Mouse (Mus musculus): ENCODE measurements around the gene Bag3. TPM values are rescaled to one million over a fixed set of nuclear protein-coding genes. Genes with fewer than 3 reads are reported as not detected.

The Bag3 gene
- polyA plus RNA-seq (2012; rRNA removed), result 58.6 and 60.3 TPM in 2 replicates

- TF ChIP-seq CTCF (IDR thresholded peaks at IDR 0.05; ENCODE audit: insufficient read depth, low read length) (no peak), POLR2A (IDR thresholded peaks at IDR 0.05; ENCODE audit: borderline replicate concordance, extremely low read depth, low read depth, low read length) (peak; percentile 91)
- Histone ChIP-seq H3K4me1 (ENCODE audit: control insufficient read depth, insufficient read depth, low read length) (peaks cover 5% of the 10 kb centered on the region), H3K4me3 (replicated peaks; ENCODE audit: extremely low read depth, low read depth, low read length) (peak within 1 kb of the TSS; percentile 83)
- DNase-seq, result peak; percentile 97
- WGBS, result under 1% methylated on average over 46 of the region's 46 CpGs
Measured at GRCm38 (mm10) chr7:128523349-128523961, at the start of gene Bag3. Bag3 (plus strand) TSS chr7:128523616.

GRCm38 (mm10) chr7:128474322-128474721 is 49.1 kb upstream of the Bag3 start:
- H3K4me1 ChIP-seq (ENCODE audit: control insufficient read depth, insufficient read depth, low read length), result no peaks in the 10 kb centered on the region
- peak; percentile 68 for DNase-seq
- H3K4me3 ChIP-seq (replicated peaks; ENCODE audit: extremely low read depth, low read depth, low read length), result no peak overlapping the region
- peak; percentile 77 for TF ChIP-seq CTCF (IDR thresholded peaks at IDR 0.05; ENCODE audit: insufficient read depth, low read length)
- no peak for TF ChIP-seq POLR2A (IDR thresholded peaks at IDR 0.05; ENCODE audit: borderline replicate concordance, extremely low read depth, low read depth, low read length)
- WGBS, result 41% methylated on average over 10 of the region's 10 CpGs

- WGBS, result 99% methylated on average over 3 of the region's 3 CpGs
- H3K4me3 ChIP-seq (replicated peaks; ENCODE audit: extremely low read depth, low read depth, low read length), result no peak overlapping the region
Measured at GRCm38 (mm10) chr7:128488986-128489385, 34.4 kb upstream of the Bag3 start.

GRCm38 (mm10) chr7:128494546-128494945 is 28.9 kb upstream of the Bag3 start:
- Histone ChIP-seq H3K4me1 (ENCODE audit: control insufficient read depth, insufficient read depth, low read length) (no peaks in the 10 kb centered on the region), H3K4me3 (replicated peaks; ENCODE audit: extremely low read depth, low read depth, low read length) (no peak overlapping the region)
- DNase-seq, result no peak
- TF ChIP-seq CTCF (IDR thresholded peaks at IDR 0.05; ENCODE audit: insufficient read depth, low read length) (no peak), POLR2A (IDR thresholded peaks at IDR 0.05; ENCODE audit: borderline replicate concordance, extremely low read depth, low read depth, low read length) (no peak)
- 89% methylated on average over 5 of the region's 5 CpGs for WGBS

More at GRCm38 (mm10) chr7:128488986-128489385, 34.4 kb upstream of the Bag3 start:
- no peak for DNase-seq
- H3K4me1 ChIP-seq (ENCODE audit: control insufficient read depth, insufficient read depth, low read length), result no peaks in the 10 kb centered on the region
- no peak for TF ChIP-seq CTCF (IDR thresholded peaks at IDR 0.05; ENCODE audit: insufficient read depth, low read length)
- no peak for TF ChIP-seq POLR2A (IDR thresholded peaks at IDR 0.05; ENCODE audit: borderline replicate concordance, extremely low read depth, low read depth, low read length)

GRCm38 (mm10) chr7:128499801-128500200 is 23.6 kb upstream of the Bag3 start:
- H3K4me3 ChIP-seq (replicated peaks; ENCODE audit: extremely low read depth, low read depth, low read length), result no peak overlapping the region
- no peak for DNase-seq
- no peak for TF ChIP-seq CTCF (IDR thresholded peaks at IDR 0.05; ENCODE audit: insufficient read depth, low read length)
- TF ChIP-seq POLR2A (IDR thresholded peaks at IDR 0.05; ENCODE audit: borderline replicate concordance, extremely low read depth, low read depth, low read length), result no peak
- H3K4me1 ChIP-seq (ENCODE audit: control insufficient read depth, insufficient read depth, low read length), result no peaks in the 10 kb centered on the region
- WGBS, result 72% methylated on average over 6 of the region's 6 CpGs

DNA sequence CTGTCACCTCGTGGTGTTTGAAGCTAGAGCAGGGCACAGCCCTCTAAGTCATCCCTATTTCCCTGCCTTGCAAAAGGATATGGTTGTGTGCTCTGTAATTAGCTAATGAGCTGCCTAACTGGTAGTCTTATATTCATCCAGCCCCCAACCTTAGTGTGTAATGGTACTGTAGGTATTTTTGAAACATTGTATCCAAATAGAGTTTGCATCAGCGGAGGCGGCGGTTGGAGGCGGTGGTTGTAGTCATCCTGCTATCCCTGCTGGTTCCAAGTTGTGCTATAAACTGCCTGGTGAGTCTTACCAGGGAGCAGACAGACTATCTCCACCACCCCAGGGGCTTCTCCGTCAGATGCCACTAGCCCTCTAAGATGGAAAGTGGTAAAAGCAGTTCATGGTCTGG is 19.3 kb upstream of the Bag3 start:
- no peaks in the 10 kb centered on the region for H3K4me1 ChIP-seq (ENCODE audit: control insufficient read depth, insufficient read depth, low read length)
- DNase-seq, result no peak
- WGBS, result 85% methylated on average over 6 of the region's 6 CpGs
- no peak for TF ChIP-seq POLR2A (IDR thresholded peaks at IDR 0.05; ENCODE audit: borderline replicate concordance, extremely low read depth, low read depth, low read length)
- TF ChIP-seq CTCF (IDR thresholded peaks at IDR 0.05; ENCODE audit: insufficient read depth, low read length), result no peak
- no peak overlapping the region for H3K4me3 ChIP-seq (replicated peaks; ENCODE audit: extremely low read depth, low read depth, low read length)

GRCm38 (mm10) chr7:128511936-128512335 is 11.5 kb upstream of the Bag3 start:
- DNase-seq, result no peak
- no peak for TF ChIP-seq CTCF (IDR thresholded peaks at IDR 0.05; ENCODE audit: insufficient read depth, low read length)
- H3K4me3 ChIP-seq (replicated peaks; ENCODE audit: extremely low read depth, low read depth, low read length), result no peak overlapping the region
- WGBS, result 89% methylated on average over 5 of the region's 5 CpGs
- no peaks in the 10 kb centered on the region for H3K4me1 ChIP-seq (ENCODE audit: control insufficient read depth, insufficient read depth, low read length)

- no peak for DNase-seq
- H3K4me1 ChIP-seq (ENCODE audit: control insufficient read depth, insufficient read depth, low read length), result no peaks in the 10 kb centered on the region
- WGBS, result 72% methylated on average over 7 of the region's 7 CpGs
- H3K4me3 ChIP-seq (replicated peaks; ENCODE audit: extremely low read depth, low read depth, low read length), result no peak overlapping the region
- TF ChIP-seq CTCF (IDR thresholded peaks at IDR 0.05; ENCODE audit: insufficient read depth, low read length), result no peak
- TF ChIP-seq POLR2A (IDR thresholded peaks at IDR 0.05; ENCODE audit: borderline replicate concordance, extremely low read depth, low read depth, low read length), result no peak
Measured at GRCm38 (mm10) chr7:128513512-128513911, 9.9 kb upstream of the Bag3 start.

DNA sequence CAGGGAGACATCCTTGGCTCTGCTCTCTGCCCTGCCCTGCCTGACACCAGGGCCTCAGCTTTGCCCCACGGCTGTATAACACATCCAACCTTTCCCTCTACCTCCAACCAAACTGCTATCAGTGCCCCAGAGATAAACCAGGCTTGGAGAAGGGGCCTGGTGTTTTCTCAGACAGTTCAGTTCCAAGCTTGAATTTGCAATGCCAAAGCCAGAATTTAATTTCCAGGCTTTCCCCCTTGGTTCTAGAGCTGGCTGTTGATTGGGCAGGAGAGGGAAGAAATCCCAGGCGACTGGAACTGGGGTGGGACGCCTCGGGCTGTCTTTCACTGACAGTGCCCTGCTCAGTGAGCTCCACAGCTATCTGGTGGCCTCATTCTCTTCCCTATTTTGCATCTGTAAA is 9.1 kb upstream of the Bag3 start:
- no peak for DNase-seq
- Histone ChIP-seq H3K4me3 (replicated peaks; ENCODE audit: extremely low read depth, low read depth, low read length) (no peak overlapping the region), H3K4me1 (ENCODE audit: control insufficient read depth, insufficient read depth, low read length) (no peaks in the 10 kb centered on the region)
- 70% methylated on average over 4 of the region's 4 CpGs for WGBS
- TF ChIP-seq POLR2A (IDR thresholded peaks at IDR 0.05; ENCODE audit: borderline replicate concordance, extremely low read depth, low read depth, low read length) (no peak), CTCF (IDR thresholded peaks at IDR 0.05; ENCODE audit: insufficient read depth, low read length) (no peak)

GRCm38 (mm10) chr7:128516346-128516745 is 7.1 kb upstream of the Bag3 start:
- no peaks in the 10 kb centered on the region for H3K4me1 ChIP-seq (ENCODE audit: control insufficient read depth, insufficient read depth, low read length)
- 41% methylated on average over 4 of the region's 4 CpGs for WGBS
- DNase-seq, result no peak
- no peak for TF ChIP-seq CTCF (IDR thresholded peaks at IDR 0.05; ENCODE audit: insufficient read depth, low read length)
- TF ChIP-seq POLR2A (IDR thresholded peaks at IDR 0.05; ENCODE audit: borderline replicate concordance, extremely low read depth, low read depth, low read length), result no peak
- H3K4me3 ChIP-seq (replicated peaks; ENCODE audit: extremely low read depth, low read depth, low read length), result no peak overlapping the region
